Mouse (Mus musculus) E14TG2a.4 (cell line): ENCODE measurements around the gene Eif4g1.

Experiments
- CTCF ChIP-seq: conservative IDR thresholded peaks from 2 replicates; pipeline ENCODE4 v1.5.1; 2014; ENCODE audit warnings: low read length
- NANOG ChIP-seq: IDR thresholded peaks from 2 replicates; pipeline ENCODE4 v1.6.1; 2014; ENCODE audit warnings: borderline replicate concordance, low read length, mixed read lengths
- POU5F1 ChIP-seq: IDR thresholded peaks from 2 replicates; pipeline ENCODE4 v1.6.1; 2014; ENCODE audit warnings: low read length, borderline replicate concordance

GRCm38 (mm10) chr16:20700036-20700435 is 31.9 kb downstream of the Eif4g1 start:
- TF ChIP-seq CTCF (no peak), NANOG (no peak), POU5F1 (no peak)
